Mouse (Mus musculus) CD4-positive, CD25-positive, alpha-beta regulatory T cell, adult 9 weeks (primary cell): ENCODE measurements around the gene Olfr959. TPM values are rescaled to one million over a fixed set of nuclear protein-coding genes. Genes with fewer than 3 reads are reported as not detected.

Experiments
- polyA plus RNA-seq: library from polyadenylated mRNA; unstranded; fragments of 100-300 nt; shearing (Covaris generic); gene quantifications from one replicate; pipeline ENCODE4 v1.2.1, GENCODE M21; 2017

Olfr959 gene
- not detected for polyA plus RNA-seq

GRCm38 (mm10) chr9:39575469-39575868 is at the start of gene Olfr959:
TSS of gene Olfr959 (minus strand) at chr9:39575569.

DNA sequence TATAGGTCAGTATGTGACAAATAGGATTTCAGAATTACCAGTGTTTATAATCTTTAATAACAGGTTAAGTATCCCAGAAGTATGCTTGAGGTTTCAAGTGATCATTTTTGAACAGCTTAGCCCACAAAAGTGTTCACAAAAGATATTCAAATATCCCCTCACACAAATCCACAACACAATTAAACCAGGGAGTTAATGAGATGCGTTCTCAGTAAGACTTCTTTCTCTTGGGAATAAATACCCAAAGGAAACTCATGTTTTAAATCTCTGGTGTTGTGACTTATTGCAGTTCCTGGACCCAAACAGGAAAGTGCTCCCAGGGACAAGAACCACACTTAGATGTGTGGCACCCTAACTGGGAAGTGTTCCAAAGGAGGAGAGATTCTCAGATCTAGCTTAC is 45.7 kb upstream of the Olfr959 start, which contains the start of gene Olfr960:
Olfr960 (plus strand) TSS at position 301 of the 400 bp plus-strand sequence.

GRCm38 (mm10) chr9:39610355-39610754 is 35.0 kb upstream of the Olfr959 start, which contains the start of gene Olfr148:
TSS of gene Olfr148 (plus strand) at chr9:39610655.

DNA sequence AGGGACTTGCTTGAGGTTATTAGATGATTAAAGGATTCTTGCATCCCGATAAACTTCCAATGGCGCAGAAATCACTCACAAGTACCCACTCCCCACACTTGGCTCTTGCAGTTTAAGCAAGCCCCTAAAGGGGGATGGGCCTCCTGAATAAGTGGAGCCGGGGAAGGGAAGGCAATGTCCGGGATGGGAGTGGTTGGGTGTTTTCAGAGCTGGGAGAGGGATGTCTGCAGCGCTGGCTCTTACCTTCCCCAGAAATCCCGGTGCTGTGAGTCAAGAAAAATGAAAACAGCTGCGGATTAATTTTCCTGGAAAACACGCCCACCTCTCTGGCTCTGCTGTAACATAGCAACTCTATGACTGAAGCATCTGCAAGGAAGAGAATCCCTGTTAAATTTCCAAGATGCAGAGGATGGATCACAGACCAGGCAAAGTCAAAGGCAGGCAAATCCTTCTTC is 28.7 kb upstream of the Olfr959 start, which contains the start of gene AW551984:
AW551984 (minus strand) TSS at position 405 of the 455 bp plus-strand sequence.

DNA sequence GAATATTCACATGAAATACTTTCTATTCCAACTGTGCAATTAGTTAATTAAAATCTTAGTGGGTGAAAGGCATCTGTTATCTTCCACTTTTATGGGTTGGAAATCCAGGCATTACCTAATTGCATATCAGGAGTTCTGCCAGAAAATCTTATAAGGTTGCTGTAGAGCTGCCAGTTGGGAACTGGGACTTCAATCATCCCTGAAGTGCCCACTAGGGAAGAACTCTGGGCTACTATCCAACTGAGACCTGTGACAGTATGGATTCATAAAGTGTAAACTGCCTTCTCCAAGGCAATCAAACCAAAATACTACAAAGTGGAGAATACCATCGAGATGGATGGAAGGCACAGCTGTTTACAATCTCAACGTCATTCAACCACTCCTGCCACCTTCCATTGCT is 21.4 kb downstream of the Olfr959 start, which contains the start of gene Olfr958:
Olfr958 (minus strand) TSS at position 109 of the 400 bp plus-strand sequence.

Other genes starting within 250 kb of the Olfr959 start
- not detected for gene Olfr948, start 249.5 kb downstream of the Olfr959 start, polyA plus RNA-seq
- not detected for gene Olfr951, start 188.2 kb downstream of the Olfr959 start, polyA plus RNA-seq
- gene Olfr952, start 148.4 kb downstream of the Olfr959 start, polyA plus RNA-seq, result not detected
- not detected for gene Olfr954, start 118.9 kb downstream of the Olfr959 start, polyA plus RNA-seq
- not detected for gene Olfr955, start 103.6 kb downstream of the Olfr959 start, polyA plus RNA-seq
- gene Olfr44, start 81.6 kb downstream of the Olfr959 start, polyA plus RNA-seq, result not detected
- gene Olfr957, start 59.8 kb downstream of the Olfr959 start, polyA plus RNA-seq, result not detected
- gene Olfr958, start 21.5 kb downstream of the Olfr959 start, polyA plus RNA-seq, result not detected
- gene AW551984, start 28.8 kb upstream of the Olfr959 start, polyA plus RNA-seq, result not detected
- gene Olfr148, start 35.1 kb upstream of the Olfr959 start, polyA plus RNA-seq, result not detected
- gene Olfr960, start 45.8 kb upstream of the Olfr959 start, polyA plus RNA-seq, result not detected
- gene Olfr961, start 69.5 kb upstream of the Olfr959 start, polyA plus RNA-seq, result 0.30 TPM
- gene Olfr963, start 91.6 kb upstream of the Olfr959 start, polyA plus RNA-seq, result not detected
- gene Olfr149, start 131.5 kb upstream of the Olfr959 start, polyA plus RNA-seq, result not detected
- gene Olfr965, start 135.8 kb upstream of the Olfr959 start, polyA plus RNA-seq, result not detected
- gene Olfr150, start 155.4 kb upstream of the Olfr959 start, polyA plus RNA-seq, result not detected
- gene Olfr967, start 170.7 kb upstream of the Olfr959 start, polyA plus RNA-seq, result not detected
- not detected for gene Olfr968, start 207.7 kb upstream of the Olfr959 start, polyA plus RNA-seq
- gene Olfr969, start 215.4 kb upstream of the Olfr959 start, polyA plus RNA-seq, result not detected
- gene Olfr970, start 233.3 kb upstream of the Olfr959 start, polyA plus RNA-seq, result not detected